Mouse (Mus musculus) c-Kit-positive CD71-positive TER-119-positive erythroid progenitor cells, embryonic 14.5 days (primary cell): ENCODE measurements around the gene Esam.

Experiments
- DNase-seq: peaks from one replicate; pipeline ENCODE4 v3.0.0-alpha.2; 2013; ENCODE audit warnings: low spot score

Gene Esam

DNA sequence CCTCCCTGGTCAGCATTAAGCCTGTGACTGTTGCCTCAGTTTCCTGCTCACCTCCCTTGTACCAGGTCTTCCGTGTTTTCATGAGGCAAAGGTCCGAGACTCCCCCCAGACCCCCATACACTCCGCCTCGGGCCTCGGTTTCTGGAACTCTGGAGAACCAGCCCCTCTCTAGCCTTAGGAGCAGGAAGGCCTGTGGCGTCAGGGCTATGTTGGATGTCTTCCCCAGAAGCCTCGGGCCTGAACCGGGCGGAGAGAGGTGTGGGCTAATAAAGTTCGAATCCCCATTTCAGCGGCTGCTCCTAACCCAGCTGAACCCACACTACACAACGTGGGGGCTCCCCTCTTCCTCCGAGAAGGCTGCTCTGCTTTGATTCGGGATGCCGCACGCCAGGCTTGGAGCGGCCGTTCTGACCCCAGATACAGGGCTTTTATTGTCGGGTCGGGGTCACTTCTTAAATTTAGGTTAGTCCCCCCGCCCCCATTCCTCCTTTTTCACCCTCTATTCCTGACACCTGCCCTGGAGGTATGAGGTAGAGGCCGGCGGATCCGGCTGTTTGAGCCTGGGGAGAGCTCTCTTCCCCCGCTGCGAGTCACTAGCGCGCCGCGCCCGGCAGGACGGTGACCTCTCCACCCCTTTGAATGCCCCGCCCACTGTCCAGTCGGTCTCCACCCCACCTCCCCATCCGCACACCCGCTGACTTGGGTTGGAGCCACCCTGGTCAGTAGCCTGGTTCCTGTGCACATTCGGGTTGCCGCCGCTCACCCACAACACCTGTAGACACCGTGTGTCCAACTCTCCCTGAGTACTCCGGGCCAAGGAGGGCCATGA, at the start of gene Esam:
Gene Esam (plus strand): TSS at position 683 of the 829 bp plus-strand sequence.
- no peak for DNase-seq

DNA sequence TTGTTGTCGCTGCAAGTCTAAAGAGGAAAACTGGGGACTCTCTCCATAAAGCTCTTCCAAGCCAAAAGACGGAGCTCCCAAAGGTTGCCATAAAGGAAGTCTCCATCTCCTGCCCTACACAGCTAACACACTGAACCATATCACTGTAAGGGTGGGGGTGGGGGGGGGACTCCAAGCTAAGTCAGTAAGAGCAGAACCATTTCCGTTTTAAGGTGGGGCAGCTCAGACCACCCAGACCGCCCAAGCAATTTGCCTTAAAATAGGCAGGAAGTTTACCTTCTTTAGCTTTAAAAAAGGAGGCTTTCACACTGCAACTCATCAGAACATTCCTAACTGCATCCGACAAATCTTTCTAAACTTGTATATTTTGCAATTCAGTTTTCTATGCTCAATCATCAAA, 42.7 kb upstream of the Esam start:
- no peak for DNase-seq

DNA sequence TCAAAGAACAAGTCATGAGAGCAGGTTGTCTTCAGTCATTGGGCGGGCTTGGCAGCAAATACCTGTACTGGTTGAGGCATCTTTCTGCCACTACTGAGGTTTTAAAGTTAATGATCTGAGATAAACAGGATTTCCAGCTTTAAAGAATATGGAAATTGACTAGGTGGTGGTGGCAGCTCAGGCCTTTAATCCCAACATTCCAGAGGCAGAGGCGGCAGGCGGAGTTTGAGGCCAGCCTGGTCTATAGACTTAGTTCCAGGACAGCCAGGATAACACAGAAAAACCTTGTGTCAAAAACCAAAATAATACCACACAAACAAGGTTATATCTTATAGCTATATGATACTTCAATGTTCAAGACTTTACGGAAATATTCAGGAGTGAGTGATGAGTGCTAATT, 39.8 kb upstream of the Esam start:
- no peak for DNase-seq

DNA sequence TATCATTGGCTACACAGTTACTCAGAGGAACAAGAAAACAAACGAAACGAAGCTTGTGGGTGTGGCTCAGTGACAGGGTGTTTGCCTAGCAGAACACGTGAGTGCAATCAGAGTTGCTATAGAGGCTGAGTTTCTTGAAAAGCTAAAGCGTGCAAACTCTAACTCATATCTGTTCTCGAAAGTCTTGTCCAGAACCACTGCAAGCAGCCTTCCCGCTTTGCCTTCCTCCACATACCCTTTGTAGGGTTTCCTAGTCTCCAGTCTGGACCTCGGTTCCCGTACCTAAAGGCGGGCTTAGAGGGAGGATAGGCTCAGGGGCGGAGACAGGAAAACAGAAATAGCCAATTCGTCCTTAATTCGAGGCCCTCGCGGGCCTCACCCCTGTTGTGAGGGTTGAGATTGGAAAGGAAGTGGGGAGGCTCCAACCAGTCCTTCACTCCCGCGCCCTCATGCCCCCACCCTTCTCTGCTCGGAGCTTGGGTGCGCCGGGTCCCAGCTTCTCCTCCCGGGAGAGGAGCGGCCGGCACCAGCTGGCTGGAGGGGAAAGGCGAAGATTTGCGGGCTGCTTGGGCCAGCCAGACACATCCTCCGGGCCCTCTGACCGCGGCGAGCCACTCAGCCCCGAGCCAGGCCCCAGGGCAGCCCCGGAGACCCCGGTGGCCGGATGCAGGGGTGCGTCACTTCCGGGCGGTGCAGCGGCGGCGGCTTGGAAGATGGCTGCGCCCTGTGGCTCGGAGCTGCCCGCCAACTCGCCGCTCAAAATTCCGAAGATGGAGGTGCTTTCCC, 39.1 kb upstream of the Esam start, which contains the start of gene Msantd2:
Gene Msantd2 (plus strand): TSS at position 709 of the 786 bp plus-strand sequence.
- DNase-seq, result peak; percentile 62

DNA sequence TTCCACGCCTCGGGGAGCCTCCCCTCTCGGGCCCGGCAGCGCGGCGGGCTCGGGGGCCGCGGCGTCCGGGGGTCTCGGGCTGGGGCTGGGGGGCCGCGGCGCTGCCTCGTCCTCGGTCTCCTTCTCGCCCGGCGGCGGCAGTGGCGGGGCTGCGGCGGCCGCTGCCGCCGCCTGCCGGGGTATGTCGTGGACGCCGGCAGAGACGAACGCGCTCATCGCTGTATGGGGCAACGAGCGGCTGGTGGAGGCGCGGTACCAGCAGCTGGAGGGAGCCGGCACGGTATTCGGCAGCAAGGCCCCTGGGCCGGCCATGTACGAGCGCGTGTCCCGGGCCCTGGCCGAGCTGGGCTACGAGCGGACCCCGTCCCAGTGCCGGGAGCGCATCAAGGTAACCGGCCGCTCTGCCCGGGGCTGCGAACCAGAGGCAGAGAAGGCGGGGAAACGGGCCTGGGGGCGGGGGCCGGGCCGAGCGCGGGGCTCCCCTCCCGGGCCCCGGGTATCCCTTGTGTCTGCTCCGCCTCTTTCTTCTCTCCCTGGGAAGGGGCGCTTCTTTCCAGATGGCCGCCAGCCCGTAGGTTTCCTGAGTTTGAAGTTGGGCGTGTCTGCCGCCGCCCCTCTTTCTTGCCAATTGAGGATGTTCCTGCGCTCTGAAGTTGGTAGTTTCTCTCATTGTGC, 38.3 kb upstream of the Esam start:
- peak; percentile 13 for DNase-seq

DNA sequence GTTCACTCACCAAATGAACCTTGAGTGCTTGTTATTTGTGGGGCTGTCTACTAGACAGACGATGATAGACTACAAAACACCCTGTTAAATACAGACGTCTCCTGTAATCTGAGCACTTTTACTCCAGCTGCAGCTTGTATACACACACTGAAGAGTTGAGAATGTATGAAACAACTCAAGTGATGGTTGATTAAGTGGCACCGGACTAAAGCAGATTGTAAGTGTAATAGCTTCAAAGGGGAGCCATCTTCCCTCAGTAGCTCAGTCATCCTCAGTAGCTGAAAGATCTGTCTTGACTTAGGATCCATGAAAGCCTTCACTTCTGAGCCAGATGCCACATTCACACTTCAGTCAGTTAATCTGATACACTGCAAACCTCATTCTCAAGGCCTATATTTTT, 32.1 kb upstream of the Esam start:
- no peak for DNase-seq

DNA sequence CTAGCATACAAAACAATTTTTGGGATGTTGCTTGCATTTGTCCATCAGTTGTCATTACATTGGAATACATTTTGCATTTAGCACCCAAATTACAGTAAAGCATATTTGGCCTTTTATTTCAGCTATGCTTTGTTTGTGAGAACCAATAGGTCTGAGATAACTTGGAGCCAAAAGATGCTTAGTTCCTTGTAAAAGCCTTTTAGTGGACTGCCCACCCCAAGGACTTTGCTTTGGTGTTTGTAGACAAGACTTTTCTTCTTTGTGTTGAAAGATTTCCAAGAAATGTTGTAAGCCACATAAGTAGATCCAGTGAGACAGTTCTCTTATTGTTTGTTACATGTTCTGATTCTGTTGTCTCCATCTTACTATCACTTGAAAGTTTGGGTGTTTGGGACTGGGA, 31.6 kb upstream of the Esam start:
- DNase-seq, result no peak

DNA sequence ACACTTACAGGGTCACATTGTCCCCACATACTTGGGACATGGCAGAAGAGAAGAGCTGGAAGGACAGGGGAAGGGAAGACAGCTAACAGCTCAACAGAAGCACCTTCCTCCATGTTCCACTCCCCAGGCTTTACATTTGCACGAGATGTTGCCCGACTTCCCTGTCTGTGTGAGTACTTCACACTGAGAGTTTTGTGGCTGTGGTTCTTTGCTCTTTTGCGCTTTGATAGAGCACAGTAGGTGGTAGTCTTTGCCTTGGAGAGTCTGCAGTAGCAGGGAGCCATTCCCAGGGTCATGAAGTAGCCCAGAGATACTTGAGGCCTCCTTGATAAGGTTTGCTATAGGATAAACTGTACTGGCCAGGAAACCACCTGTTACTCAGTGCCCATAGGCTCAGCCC, 27.7 kb upstream of the Esam start:
- DNase-seq, result no peak

DNA sequence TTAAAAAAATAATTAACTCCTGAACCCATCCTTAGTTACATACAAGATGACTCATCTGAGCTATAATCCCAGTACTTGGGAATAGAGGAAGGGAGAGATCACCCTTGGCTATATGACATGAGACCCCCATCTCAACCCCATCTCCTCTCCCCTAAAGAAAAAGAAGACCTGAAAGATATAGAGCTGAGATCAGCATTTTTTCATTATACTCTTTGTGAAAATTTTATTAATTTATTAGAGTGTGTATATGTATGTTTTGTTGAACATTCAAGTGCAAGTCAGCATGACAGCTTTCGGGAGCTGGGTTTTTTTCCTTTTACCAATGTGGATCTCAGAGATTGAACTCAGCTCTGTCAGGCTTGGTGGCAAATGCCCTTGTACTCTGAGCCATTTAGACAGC, 26.7 kb upstream of the Esam start:
- DNase-seq, result no peak

DNA sequence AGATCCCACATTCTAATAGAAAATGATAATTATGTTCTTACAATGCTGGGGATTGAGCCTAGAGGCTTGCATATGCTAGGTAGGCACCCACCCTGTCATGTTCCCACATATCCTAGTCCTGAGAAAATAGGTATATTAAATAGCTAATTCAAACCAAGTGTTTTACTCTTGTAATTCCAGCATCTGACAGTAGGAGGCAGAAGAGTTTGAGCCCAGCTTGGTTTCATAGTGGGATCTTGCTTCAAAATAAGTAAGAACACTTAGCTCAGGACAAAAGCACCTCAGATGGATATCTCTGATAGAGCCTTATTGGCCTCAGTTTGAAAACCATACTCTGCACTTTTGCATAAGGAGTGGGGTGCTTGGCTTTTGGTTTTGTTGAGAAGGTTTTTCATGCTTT, 23.5 kb upstream of the Esam start:
- no peak for DNase-seq

DNA sequence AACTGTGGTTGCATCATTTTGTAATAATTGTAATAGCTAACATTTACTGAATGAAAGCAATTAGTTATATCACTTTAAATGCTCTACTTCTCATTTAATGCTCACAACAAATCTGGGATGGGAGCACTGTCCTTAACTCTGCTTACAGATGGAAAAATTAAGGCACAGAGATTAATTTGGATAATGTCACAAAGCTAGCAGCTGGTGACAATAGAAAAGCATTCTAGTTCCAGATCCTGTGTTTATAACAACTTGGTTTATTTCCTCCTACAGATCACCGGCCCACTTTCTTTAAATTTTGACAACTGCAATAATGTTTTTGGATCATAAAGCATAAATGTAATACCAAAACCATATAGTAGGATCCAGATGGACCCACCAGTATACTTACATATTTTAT, 21.9 kb upstream of the Esam start:
- DNase-seq, result no peak

DNA sequence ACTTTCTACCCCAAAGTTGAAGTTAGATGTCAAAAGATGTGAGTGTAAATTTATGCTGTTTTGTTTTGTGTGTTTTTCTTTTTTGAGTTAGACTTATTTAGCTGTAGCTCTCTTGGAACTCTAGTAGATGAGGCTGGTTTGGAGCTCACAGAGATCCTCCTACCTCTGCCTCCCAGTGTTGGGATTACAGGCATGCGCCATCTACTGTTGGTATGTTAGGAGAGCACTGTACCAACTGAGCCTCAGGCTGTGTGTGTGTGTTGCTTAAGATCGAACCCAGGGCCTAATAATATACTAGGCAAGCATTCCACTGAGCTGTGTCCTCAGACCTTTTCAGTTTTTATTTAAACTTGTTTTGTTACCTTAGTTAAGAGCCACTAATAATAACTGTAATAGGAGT, 15.8 kb upstream of the Esam start:
- DNase-seq, result no peak

DNA sequence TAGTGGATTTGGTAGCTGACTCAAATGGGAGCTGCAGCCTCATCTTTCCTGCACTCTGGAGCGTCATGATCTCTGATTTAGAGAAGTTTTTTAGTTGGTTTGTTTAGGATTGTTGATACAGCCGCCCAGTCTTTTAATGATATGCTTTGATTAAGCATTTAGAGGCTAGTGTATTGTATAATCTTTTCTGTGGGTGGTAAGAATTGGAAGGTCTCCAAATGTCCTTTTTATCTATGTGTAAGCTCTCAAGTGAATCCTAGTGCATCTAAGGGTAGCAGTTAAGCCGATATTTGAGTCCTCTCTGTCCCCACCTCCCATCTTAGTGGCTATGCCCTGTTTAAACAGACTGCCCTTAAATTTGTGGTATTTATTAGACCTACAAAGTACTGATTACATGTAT, 13.4 kb upstream of the Esam start:
- no peak for DNase-seq

DNA sequence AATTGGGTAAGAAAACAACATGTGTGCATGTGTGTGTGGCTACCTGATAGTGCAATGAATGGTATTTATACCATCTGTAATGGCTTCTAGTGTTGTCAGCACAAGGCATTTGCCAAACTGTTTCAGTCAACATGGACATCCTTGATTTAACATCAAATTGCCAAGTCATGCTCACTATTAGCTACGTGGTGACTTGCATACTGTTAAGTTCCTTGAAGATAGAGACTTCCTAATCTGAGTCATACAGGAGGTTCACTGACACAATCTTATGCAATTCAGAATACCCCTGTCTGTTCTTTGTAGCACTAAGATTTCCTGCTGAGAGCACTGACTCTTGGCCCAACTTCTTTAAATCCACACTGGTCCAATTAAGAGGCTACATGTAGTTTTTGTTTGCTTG, 10.4 kb upstream of the Esam start:
- DNase-seq, result peak; percentile 49

DNA sequence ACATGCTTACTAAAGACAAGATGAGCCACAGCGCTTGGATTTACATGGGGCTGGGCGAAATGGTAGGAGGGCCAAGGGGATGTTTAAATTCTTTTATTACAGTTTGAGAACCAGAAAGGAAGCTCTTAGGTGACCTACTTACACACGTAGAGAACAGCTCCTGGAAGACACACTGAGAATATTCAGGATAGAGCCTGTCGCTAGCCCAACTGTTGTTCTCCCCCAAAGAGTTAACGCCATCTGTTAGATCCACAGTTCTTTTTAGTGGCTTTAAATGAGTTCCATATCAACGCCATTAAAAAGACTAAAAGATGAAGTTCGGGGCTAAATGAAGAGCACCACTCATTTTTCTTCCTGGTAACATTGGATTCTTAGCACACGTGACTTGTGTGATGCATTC, 8.9 kb upstream of the Esam start:
- no peak for DNase-seq

DNA sequence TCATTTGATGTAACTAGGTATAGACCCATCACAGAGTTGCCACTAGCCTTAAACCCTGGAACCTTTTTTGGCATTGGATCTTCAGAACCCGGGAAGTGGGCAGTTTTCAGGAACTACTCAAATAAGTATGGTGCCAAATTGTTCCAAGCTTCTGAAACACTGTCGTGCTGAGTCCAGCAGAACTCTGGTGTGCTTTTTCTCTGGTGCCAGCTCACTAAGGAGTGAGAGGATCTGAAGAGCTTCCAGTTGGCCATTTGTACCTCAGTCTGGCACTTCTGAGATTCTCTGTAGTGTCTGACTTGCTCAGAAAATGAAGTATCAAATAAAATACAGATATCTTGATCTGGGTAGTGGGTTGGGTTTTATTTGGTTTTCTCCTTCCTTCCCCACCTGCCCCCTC, 7.9 kb upstream of the Esam start:
- DNase-seq, result no peak

DNA sequence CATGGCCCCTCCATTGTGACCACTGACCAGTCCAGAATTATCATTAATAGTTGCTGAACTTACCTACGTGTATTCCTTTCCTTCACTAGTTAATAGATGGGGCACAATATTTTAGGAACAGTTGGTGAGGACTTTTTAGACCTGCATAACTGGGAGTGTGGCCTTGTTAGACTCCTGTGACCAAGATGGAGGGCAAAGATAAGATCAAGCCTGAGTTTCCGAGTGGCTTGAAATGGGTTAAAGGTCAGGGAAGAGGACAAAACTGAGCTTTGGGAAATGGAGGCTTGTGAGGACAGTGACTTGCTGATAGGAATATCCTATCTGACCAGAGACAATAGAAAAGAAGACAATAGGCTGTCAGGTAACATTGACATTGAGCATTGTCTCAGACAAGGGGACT, 2.4 kb upstream of the Esam start:
- DNase-seq, result no peak

DNA sequence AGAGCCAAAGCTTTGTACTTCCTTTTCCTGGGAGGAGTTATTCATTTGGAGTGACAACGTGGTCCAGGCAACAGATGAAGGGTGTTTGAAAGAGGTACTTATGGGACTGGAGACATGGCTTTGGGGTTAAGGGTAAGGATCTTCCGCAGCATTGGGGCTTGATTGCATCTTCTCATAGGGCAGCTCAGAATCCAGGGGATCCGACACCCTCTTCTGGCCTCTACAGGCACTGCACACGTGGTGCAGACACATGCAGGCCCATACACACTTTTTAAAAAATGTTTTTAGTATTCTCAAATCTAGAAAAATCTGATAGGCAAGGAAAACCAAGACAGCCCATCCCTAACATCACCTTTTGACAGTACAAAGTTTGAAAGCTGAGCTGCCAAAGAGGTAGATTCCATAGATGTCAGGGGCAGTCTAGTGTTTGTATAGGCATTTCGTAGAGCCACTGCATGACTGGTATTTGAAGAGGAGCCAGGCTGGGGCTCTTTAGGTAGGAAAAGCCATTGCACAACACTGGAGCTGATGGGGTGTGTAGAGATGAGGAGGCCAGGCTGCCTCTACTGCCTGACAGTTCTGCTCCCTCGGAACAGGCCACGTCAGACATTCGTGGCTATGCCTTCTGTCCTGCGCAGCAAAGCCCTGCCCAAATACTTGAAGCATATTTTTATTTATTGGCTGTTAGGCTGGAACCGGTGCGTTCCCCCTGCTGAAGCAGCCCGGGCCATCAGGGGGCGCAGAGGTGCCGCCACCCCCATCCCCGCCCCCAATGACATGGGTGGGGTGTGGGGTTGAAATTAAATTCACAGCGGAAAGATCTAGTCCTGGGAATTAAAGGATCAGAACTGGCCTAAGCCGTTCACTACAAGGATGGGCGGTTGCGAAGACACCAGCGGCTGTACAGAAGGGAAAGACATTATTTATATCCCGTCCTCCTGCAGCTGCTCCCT, 1.2 kb upstream of the Esam start:
- DNase-seq, result no peak

DNA sequence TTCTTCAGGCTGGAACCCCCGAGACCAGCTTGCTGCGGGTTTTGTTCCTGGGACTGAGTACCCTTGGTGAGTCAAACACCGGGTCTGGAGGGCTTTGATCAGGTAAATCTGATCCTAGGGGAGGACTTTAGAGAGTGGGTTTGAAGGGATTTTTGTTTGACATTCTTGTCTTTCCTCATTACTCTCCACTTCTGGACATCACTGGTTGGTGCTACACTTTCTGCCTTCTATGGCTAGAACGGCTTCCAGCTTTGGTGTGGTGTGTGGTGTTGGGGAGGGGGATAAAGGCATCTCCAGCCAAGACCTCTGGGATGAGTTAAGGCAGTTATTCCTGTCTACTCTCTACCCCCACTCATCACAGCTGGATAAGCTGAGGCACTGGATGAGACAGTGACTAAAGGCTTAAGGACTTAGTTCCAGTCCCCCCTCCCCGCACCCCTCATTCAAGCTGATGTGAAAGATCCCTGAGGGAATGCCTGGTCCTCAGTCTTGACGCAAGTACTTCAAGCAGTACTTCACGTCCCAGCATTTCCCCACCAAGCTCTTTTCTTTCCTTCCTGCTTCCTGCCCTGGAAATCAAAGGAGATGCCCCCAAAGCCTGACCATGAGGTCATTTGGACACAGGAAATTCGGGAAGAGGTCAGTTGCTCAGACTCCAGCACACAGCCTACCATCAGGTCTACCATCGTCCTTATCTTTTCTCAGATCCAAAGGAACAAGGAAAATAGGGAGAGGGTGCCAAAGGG, 520 bp downstream of the Esam start:
- no peak for DNase-seq

DNA sequence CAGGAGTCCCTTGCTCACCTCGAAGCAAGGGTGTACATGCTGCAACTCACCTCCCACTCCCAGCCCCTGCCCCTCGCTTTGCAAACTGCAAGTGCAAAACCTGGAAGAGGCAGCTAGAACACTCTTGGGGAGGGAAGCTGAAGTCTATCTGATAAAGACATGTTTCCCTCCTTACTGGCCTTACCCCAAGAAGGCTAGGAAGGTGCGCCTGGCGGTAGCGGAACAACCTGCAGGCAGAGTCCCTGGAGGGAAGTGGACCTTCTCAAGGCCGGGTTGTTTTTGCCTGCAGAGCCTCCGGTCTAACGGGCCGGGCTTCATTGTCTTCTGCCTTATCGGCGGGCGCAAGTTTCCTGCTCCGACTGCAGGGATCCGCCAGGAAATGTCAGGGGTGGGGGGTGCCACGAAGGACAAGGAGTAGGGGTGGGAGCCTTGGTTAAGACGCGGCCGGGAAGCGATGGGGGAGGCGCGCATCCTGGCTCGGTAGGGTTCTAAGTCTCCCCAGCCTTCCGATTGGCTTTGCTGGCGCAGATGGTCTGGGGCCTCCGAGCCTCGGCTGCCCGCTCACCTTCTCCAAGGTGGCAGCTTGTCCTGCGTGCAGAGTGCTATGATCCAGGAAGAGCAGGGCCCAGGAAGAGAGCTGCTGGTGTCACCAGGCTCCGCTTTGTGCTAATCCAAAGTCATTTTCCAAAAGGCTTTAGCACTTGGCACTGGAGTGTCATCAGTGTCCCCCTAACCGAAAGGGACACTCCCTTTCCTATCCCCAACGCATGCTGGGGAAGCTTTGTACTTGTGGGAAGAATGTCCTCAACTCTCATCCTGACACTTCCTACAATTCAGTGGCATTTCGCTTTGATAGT, 2.4 kb downstream of the Esam start:
- DNase-seq, result no peak
